Mouse (Mus musculus): ENCODE results near the gene Gm21969. TPM values are rescaled to one million over a fixed set of nuclear protein-coding genes. Genes with fewer than 3 reads are reported as not detected.

Gm21969 gene
- polyA plus RNA-seq, 1 experiment from 2014 or later: not detected

DNA sequence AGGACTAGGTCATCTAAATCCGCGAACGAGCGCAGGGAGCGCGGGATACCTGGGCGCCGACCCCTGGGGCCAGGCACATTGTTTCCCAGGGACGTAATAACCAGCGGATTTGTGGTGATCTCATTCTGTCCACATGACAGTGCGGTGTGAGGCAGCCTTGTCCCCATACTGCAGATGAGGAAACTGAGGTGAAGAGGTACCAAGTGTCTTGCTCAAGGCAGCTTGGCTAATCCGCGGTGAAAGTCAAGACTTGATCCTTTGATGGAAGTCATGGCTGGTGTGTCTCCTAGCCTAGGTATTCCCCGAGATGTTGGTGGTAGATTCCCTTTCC is 27.3 kb upstream of the Gm21969 start:
- Histone ChIP-seq H3K4me2 (peak overlapping the region; percentile 99), H3K36me3 (ENCODE audit: control insufficient read depth, insufficient read depth, low read length) (no peaks in the 10 kb centered on the region), H3K4me3 (ENCODE audit: low read depth, low read length) (peak overlapping the region; percentile 74), H3K4me1 (ENCODE audit: control insufficient read depth, insufficient read depth, low read length) (peaks cover 21% of the 10 kb centered on the region), H3K27ac (ENCODE audit: low read depth, low read length) (no peak overlapping the region), H3K9me3 (ENCODE audit: control insufficient read depth, low read length) (no peaks in the 10 kb centered on the region), H3K27me3 (ENCODE audit: control insufficient read depth, insufficient read depth, low read length) (no peaks in the 10 kb centered on the region), H3K9ac (ENCODE audit: low read length) (peak overlapping the region; percentile 79)
- DNase-seq (ENCODE audit: low spot score, missing footprints): peak; percentile 93
- 10% methylated on average over 14 of the region's 14 CpGs for WGBS
- ATAC-seq (ENCODE audit: low FRiP score): no peak

GRCm38 (mm10) chr4:139576251-139576880 is 26.6 kb upstream of the Gm21969 start:
- ATAC-seq (ENCODE audit: low FRiP score) (no peak), DNase-seq (ENCODE audit: low spot score, missing footprints) (no peak)
- peaks cover 29% of the 10 kb centered on the region for H3K4me1 ChIP-seq (ENCODE audit: control insufficient read depth, insufficient read depth, low read length)
- 57% methylated on average over 14 of the region's 14 CpGs for WGBS
- H3K36me3 ChIP-seq (ENCODE audit: control insufficient read depth, insufficient read depth, low read length): no peaks in the 10 kb centered on the region
- H3K27ac ChIP-seq (ENCODE audit: low read depth, low read length): no peak overlapping the region
- no peak overlapping the region for H3K9ac ChIP-seq (ENCODE audit: low read length)
- peak overlapping the region; percentile 99 for H3K4me2 ChIP-seq
- H3K4me3 ChIP-seq (ENCODE audit: low read depth, low read length): peak overlapping the region; percentile 74; the same call in 1 of the 2 replicates
- no peaks in the 10 kb centered on the region for H3K27me3 ChIP-seq (ENCODE audit: control insufficient read depth, insufficient read depth, low read length)
- no peaks in the 10 kb centered on the region for H3K9me3 ChIP-seq (ENCODE audit: control insufficient read depth, low read length)

- Histone ChIP-seq H3K36me3 (ENCODE audit: control insufficient read depth, insufficient read depth, low read length) (no peaks in the 10 kb centered on the region), H3K9ac (ENCODE audit: low read length) (no peak overlapping the region), H3K27ac (ENCODE audit: low read depth, low read length) (no peak overlapping the region), H3K9me3 (ENCODE audit: control insufficient read depth, low read length) (no peaks in the 10 kb centered on the region), H3K27me3 (ENCODE audit: control insufficient read depth, insufficient read depth, low read length) (no peaks in the 10 kb centered on the region), H3K4me3 (ENCODE audit: low read depth, low read length) (no peak overlapping the region), H3K4me1 (ENCODE audit: control insufficient read depth, insufficient read depth, low read length) (peaks cover 30% of the 10 kb centered on the region), H3K4me2 (peak overlapping the region; percentile 99; the same call in 1 of the 2 replicates)
- DNase-seq (ENCODE audit: low spot score, missing footprints) (no peak), ATAC-seq (ENCODE audit: low FRiP score) (no peak)
- WGBS: 90% methylated on average over 7 of the region's 7 CpGs
Observed at GRCm38 (mm10) chr4:139577006-139577405, 26.0 kb upstream of the Gm21969 start.

- H3K9me3 ChIP-seq (ENCODE audit: control insufficient read depth, low read length): no peaks in the 10 kb centered on the region
- ATAC-seq (ENCODE audit: low FRiP score) (no peak), DNase-seq (ENCODE audit: low spot score, missing footprints) (no peak)
- peaks cover 30% of the 10 kb centered on the region for H3K4me1 ChIP-seq (ENCODE audit: control insufficient read depth, insufficient read depth, low read length)
- H3K9ac ChIP-seq (ENCODE audit: low read length): no peak overlapping the region
- H3K36me3 ChIP-seq (ENCODE audit: control insufficient read depth, insufficient read depth, low read length): no peaks in the 10 kb centered on the region
- H3K4me2 ChIP-seq: no peak overlapping the region
- no peak overlapping the region for H3K27ac ChIP-seq (ENCODE audit: low read depth, low read length)
- 89% methylated on average over 8 of the region's 8 CpGs for WGBS
- no peak overlapping the region for H3K4me3 ChIP-seq (ENCODE audit: low read depth, low read length)
- H3K27me3 ChIP-seq (ENCODE audit: control insufficient read depth, insufficient read depth, low read length): no peaks in the 10 kb centered on the region
Observed at GRCm38 (mm10) chr4:139578389-139578788, 24.6 kb upstream of the Gm21969 start.

- Histone ChIP-seq H3K27ac (ENCODE audit: low read depth, low read length) (no peak overlapping the region), H3K36me3 (ENCODE audit: control insufficient read depth, insufficient read depth, low read length) (no peaks in the 10 kb centered on the region), H3K4me3 (ENCODE audit: low read depth, low read length) (no peak overlapping the region), H3K4me1 (ENCODE audit: control insufficient read depth, insufficient read depth, low read length) (peaks cover 27% of the 10 kb centered on the region), H3K27me3 (ENCODE audit: control insufficient read depth, insufficient read depth, low read length) (no peaks in the 10 kb centered on the region), H3K4me2 (no peak overlapping the region), H3K9ac (ENCODE audit: low read length) (no peak overlapping the region), H3K9me3 (ENCODE audit: control insufficient read depth, low read length) (no peaks in the 10 kb centered on the region)
- ATAC-seq (ENCODE audit: low FRiP score) (no peak), DNase-seq (ENCODE audit: low spot score, missing footprints) (no peak)
- 61% methylated on average over 10 of the region's 10 CpGs for WGBS
Observed at GRCm38 (mm10) chr4:139579003-139579402, 24.0 kb upstream of the Gm21969 start.

DNA sequence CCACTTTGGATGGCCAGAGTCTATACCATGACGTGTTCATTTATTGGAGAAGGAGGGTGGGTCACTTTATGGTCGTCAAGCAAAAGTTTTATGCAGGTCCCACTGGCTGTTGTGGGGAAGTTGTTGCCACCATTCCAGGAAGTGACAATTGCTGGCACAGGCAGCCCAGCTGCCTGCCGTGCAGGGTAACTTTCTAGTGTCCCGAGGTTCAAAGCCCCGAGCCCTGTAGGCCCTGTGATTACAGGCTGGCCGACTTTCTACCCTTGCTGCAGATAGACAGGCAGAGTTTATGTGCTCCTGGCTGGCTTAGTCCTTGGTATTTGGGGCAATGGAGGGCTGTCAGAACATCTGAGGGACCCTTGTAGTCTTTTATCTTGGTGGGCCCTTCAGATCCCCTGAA is 23.5 kb upstream of the Gm21969 start:
- no peak for DNase-seq (ENCODE audit: low spot score, missing footprints)
- no peak overlapping the region for H3K4me2 ChIP-seq
- H3K4me3 ChIP-seq (ENCODE audit: low read depth, low read length): no peak overlapping the region
- peaks cover 27% of the 10 kb centered on the region for H3K4me1 ChIP-seq (ENCODE audit: control insufficient read depth, insufficient read depth, low read length)
- H3K9me3 ChIP-seq (ENCODE audit: control insufficient read depth, low read length): no peaks in the 10 kb centered on the region
- H3K36me3 ChIP-seq (ENCODE audit: control insufficient read depth, insufficient read depth, low read length): no peaks in the 10 kb centered on the region
- 59% methylated on average over 6 of the region's 6 CpGs for whole genome bisulfite sequencing
- no peak overlapping the region for H3K27ac ChIP-seq (ENCODE audit: low read depth, low read length)
- H3K27me3 ChIP-seq (ENCODE audit: control insufficient read depth, insufficient read depth, low read length): no peaks in the 10 kb centered on the region
- H3K9ac ChIP-seq (ENCODE audit: low read length): no peak overlapping the region
- no peak for ATAC-seq (ENCODE audit: low FRiP score)

- H3K27me3 ChIP-seq (ENCODE audit: control insufficient read depth, insufficient read depth, low read length): no peaks in the 10 kb centered on the region
- DNase-seq (ENCODE audit: low spot score, missing footprints) (peak; percentile 91), ATAC-seq (ENCODE audit: low FRiP score) (peak; percentile 10; the same call in 1 of the 2 replicates)
- H3K4me2 ChIP-seq: peak overlapping the region; percentile 20; the same call in 1 of the 2 replicates
- H3K4me3 ChIP-seq (ENCODE audit: low read depth, low read length): no peak overlapping the region
- no peaks in the 10 kb centered on the region for H3K36me3 ChIP-seq (ENCODE audit: control insufficient read depth, insufficient read depth, low read length)
- peak overlapping the region; percentile 50 for H3K9ac ChIP-seq (ENCODE audit: low read length)
- peaks cover 23% of the 10 kb centered on the region for H3K4me1 ChIP-seq (ENCODE audit: control insufficient read depth, insufficient read depth, low read length)
- H3K9me3 ChIP-seq (ENCODE audit: control insufficient read depth, low read length): no peaks in the 10 kb centered on the region
- H3K27ac ChIP-seq (ENCODE audit: low read depth, low read length): 0 out of 2 replicates have a peak overlapping the region, but pooled peaks have one; percentile 5
- 7% methylated on average over 15 of the region's 15 CpGs for WGBS
Observed at GRCm38 (mm10) chr4:139580663-139581336, 22.2 kb upstream of the Gm21969 start.

DNA sequence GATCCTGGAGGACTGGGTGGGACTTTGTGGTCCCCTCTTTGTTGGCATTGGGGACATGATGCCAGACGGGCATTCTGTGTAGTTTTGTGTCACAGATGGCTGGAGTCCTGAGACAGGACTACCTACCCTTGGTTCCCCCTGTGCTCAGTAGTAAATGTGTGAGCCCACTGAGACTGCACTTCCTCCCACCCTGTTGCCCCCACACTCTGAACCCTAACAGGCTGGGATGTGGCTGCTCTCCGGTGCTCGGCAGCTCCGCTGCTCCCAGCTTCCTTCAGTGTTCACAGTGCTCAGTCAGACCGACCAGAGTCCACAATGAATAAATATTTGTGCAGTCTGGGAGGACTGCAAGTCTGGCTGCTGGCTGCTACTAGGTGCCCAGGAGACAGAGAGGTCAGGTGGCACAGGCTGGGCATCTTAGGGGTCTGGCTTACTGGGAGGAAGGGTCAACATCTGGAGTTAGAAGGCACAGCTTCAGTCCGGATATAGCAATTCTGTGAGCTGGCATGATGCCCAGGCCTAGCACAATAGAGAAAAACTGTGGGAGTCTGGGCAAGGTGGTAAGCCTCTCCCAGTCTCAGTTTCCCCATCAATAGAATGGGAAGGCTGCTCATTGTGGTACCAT is 21.4 kb upstream of the Gm21969 start:
- H3K4me3 ChIP-seq (ENCODE audit: low read depth, low read length): no peak overlapping the region

DNA sequence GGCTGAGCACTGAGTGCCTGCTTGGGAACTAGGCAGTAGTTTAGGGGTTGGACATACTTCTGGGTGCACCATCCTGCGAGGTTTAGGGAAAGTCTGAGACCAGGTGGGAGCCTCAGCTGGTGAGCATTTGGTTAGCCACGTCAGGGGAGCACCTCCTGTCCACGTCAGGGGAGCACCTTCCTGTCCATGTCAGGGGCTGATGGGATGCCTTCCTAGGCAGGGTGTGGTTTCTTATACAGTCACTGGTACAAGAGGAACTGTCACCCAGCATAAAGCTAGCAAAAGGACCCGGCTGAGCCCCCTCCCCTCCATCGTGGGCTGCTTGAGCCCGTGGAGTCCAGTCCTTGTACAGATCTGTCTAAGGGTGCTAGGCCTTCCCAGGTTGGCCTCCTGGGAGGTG is 20.6 kb upstream of the Gm21969 start:
- ATAC-seq (ENCODE audit: low FRiP score) (no peak), DNase-seq (ENCODE audit: low spot score, missing footprints) (no peak)
- 77% methylated on average over 6 of the region's 6 CpGs for WGBS
- Histone ChIP-seq H3K4me2 (no peak overlapping the region), H3K9ac (ENCODE audit: low read length) (no peak overlapping the region), H3K36me3 (ENCODE audit: control insufficient read depth, insufficient read depth, low read length) (no peaks in the 10 kb centered on the region), H3K9me3 (ENCODE audit: control insufficient read depth, low read length) (no peaks in the 10 kb centered on the region), H3K4me3 (ENCODE audit: low read depth, low read length) (no peak overlapping the region), H3K4me1 (ENCODE audit: control insufficient read depth, insufficient read depth, low read length) (peaks cover 16% of the 10 kb centered on the region), H3K27ac (ENCODE audit: low read depth, low read length) (no peak overlapping the region), H3K27me3 (ENCODE audit: control insufficient read depth, insufficient read depth, low read length) (no peaks in the 10 kb centered on the region)

More for the DNA sequence above, 21.4 kb upstream of the Gm21969 start:
- ATAC-seq (ENCODE audit: low FRiP score): peak; percentile 18; the same call in 1 of the 2 replicates
- H3K36me3 ChIP-seq (ENCODE audit: control insufficient read depth, insufficient read depth, low read length): no peaks in the 10 kb centered on the region
- no peak overlapping the region; the same call in 1 of the 2 replicates for H3K9ac ChIP-seq (ENCODE audit: low read length)
- WGBS: 55% methylated on average over 6 of the region's 6 CpGs
- H3K4me2 ChIP-seq: no peak overlapping the region
- H3K4me1 ChIP-seq (ENCODE audit: control insufficient read depth, insufficient read depth, low read length): peaks cover 19% of the 10 kb centered on the region
- DNase-seq (ENCODE audit: low spot score, missing footprints): no peak
- H3K27me3 ChIP-seq (ENCODE audit: control insufficient read depth, insufficient read depth, low read length): no peaks in the 10 kb centered on the region
- no peaks in the 10 kb centered on the region for H3K9me3 ChIP-seq (ENCODE audit: control insufficient read depth, low read length)
- no peak overlapping the region; the same call in 1 of the 2 replicates for H3K27ac ChIP-seq (ENCODE audit: low read depth, low read length)
